Mouse (Mus musculus) MEL (cell line): ENCODE results near the gene Matn4. TPM values are rescaled to one million over a fixed set of nuclear protein-coding genes. Genes with fewer than 3 reads are reported as not detected.

Source experiments
- DNase-seq: peaks from one replicate; pipeline ENCODE4 v3.0.0; 2011; ENCODE audit warnings: low read depth, low spot score
- H3K27ac ChIP-seq: 2 replicates; pipeline ENCODE4 v1.5.1; 2012; ENCODE audit warnings: low read depth, mild to moderate bottlenecking, control low read depth, low read length, moderate library complexity; ENCODE audit not compliant: control insufficient read depth
- H3K27me3 ChIP-seq, 2 experiments: fragments of 150-350 bp in 1 of 2; sonication (generic) in 1 of 2; 2 replicates each; pipeline ENCODE4 v1.6.1; 2012; ENCODE audit warnings: low read length in 2 of 2, mild to moderate bottlenecking in 2 of 2, improper control_type of control experiment in 1 of 2, moderate library complexity in 1 of 2; ENCODE audit not compliant: insufficient read depth in 2 of 2, control insufficient read depth in 1 of 2
- H3K36me3 ChIP-seq, 2 experiments: 2 replicates each; pipeline ENCODE4 v1.6.1; 2012 to 2014; ENCODE audit warnings: low read length in 2 of 2, improper control_type of control experiment in 1 of 2, inconsistent platforms in 1 of 2, mild to moderate bottlenecking in 1 of 2; ENCODE audit not compliant: insufficient read depth in 2 of 2, control insufficient read depth in 1 of 2
- H3K4me1 ChIP-seq, 2 experiments: fragments of 150-350 bp in 1 of 2; sonication (generic) in 1 of 2; 2 replicates each; pipeline ENCODE4 v1.6.1; 2012; ENCODE audit warnings: low read length in 2 of 2, improper control_type of control experiment in 1 of 2, mild to moderate bottlenecking in 1 of 2; ENCODE audit not compliant: insufficient read depth in 2 of 2, control insufficient read depth in 1 of 2
- H3K4me3 ChIP-seq, 2 experiments: fragments of 150-350 bp in 1 of 2; sonication (generic) in 1 of 2; 2 replicates each; pipeline ENCODE4 v1.5.1; 2012; ENCODE audit warnings: low read depth in 2 of 2, low read length in 2 of 2, mild to moderate bottlenecking in 2 of 2, moderate library complexity in 2 of 2, control low read depth in 1 of 2, improper control_type of control experiment in 1 of 2; ENCODE audit not compliant: control insufficient read depth in 1 of 2, insufficient read depth in 1 of 2
- H3K79me2 ChIP-seq: 2 replicates; pipeline ENCODE4 v1.6.1; 2012; ENCODE audit warnings: mild to moderate bottlenecking, low read length, moderate library complexity; ENCODE audit not compliant: control insufficient read depth, poor library complexity, insufficient read depth
- H3K9ac ChIP-seq: 2 replicates; pipeline ENCODE4 v1.6.1; 2012; ENCODE audit warnings: low read depth, mild to moderate bottlenecking, control low read depth, low read length, moderate library complexity; ENCODE audit not compliant: control insufficient read depth, poor library complexity, severe bottlenecking
- H3K9me3 ChIP-seq: fragments of 150-350 bp; sonication (generic); replicated peaks from 2 replicates; pipeline ENCODE4 v1.6.1; 2012; ENCODE audit warnings: mild to moderate bottlenecking, low read length, improper control_type of control experiment, moderate library complexity; ENCODE audit not compliant: insufficient read depth
- CTCF ChIP-seq, 3 experiments: IDR thresholded peaks in 2 of 3; conservative IDR thresholded peaks in 1 of 3; 2 replicates each; pipeline ENCODE4 v1.5.1; 2011 to 2012; ENCODE audit warnings: low read length in 3 of 3, low read depth in 2 of 3, mild to moderate bottlenecking in 2 of 3, improper control_type of control experiment in 1 of 3, inconsistent platforms in 1 of 3, mixed read lengths in 1 of 3, moderate library complexity in 1 of 3; ENCODE audit not compliant: control insufficient read depth in 1 of 3, insufficient read depth in 1 of 3, poor library complexity in 1 of 3, severe bottlenecking in 1 of 3
- E2F4 ChIP-seq: IDR thresholded peaks from 2 replicates; pipeline ENCODE4 v1.6.1; 2011; ENCODE audit warnings: low read depth, low read length, improper control_type of control experiment, borderline replicate concordance
- GATA1 ChIP-seq: IDR thresholded peaks from 2 replicates; pipeline ENCODE4 v1.6.1; 2011; ENCODE audit warnings: low read depth, low read length, improper control_type of control experiment
- HCFC1 ChIP-seq: IDR thresholded peaks from 2 replicates; pipeline ENCODE4 v1.6.1; 2012; ENCODE audit warnings: low read depth, mild to moderate bottlenecking, inconsistent platforms, low read length, improper control_type of control experiment, moderate library complexity
- JUND ChIP-seq: IDR thresholded peaks from 2 replicates; pipeline ENCODE4 v1.6.1; 2011; ENCODE audit warnings: low read depth, mild to moderate bottlenecking, improper control_type of control experiment, low read length
- KAT2A ChIP-seq: conservative IDR thresholded peaks from 2 replicates; pipeline ENCODE4 v1.6.1; 2012; ENCODE audit warnings: low read depth, low read length, improper control_type of control experiment, inconsistent platforms
- MAFK ChIP-seq: IDR thresholded peaks from 2 replicates; pipeline ENCODE4 v1.6.1; 2011; ENCODE audit warnings: low read depth, mild to moderate bottlenecking, low read length, improper control_type of control experiment, borderline replicate concordance
- MAX ChIP-seq: IDR thresholded peaks from 2 replicates; pipeline ENCODE4 v1.6.1; 2011; ENCODE audit warnings: low read length, improper control_type of control experiment
- MEF2A ChIP-seq: IDR thresholded peaks from 2 replicates; pipeline ENCODE4 v1.6.1; 2014; ENCODE audit warnings: low read depth, mild to moderate bottlenecking, inconsistent platforms, low read length, improper control_type of control experiment; ENCODE audit not compliant: poor library complexity, insufficient replicate concordance, severe bottlenecking; ENCODE audit errors: extremely low read depth
- MYB ChIP-seq: IDR thresholded peaks from 2 replicates; pipeline ENCODE4 v1.6.1; 2011; ENCODE audit warnings: mild to moderate bottlenecking, low read depth, low read length, improper control_type of control experiment
- MYC ChIP-seq: IDR thresholded peaks from 2 replicates; pipeline ENCODE4 v1.6.1; 2011; ENCODE audit warnings: low read depth, mild to moderate bottlenecking, low read length, improper control_type of control experiment, moderate library complexity
- NELFE ChIP-seq: IDR thresholded peaks from 2 replicates; pipeline ENCODE4 v1.6.1; 2011; ENCODE audit warnings: low read depth, low read length, improper control_type of control experiment
- NRF1 ChIP-seq: IDR thresholded peaks from 2 replicates; pipeline ENCODE4 v1.6.1; 2014; ENCODE audit warnings: low read depth, mild to moderate bottlenecking, inconsistent platforms, low read length, improper control_type of control experiment, moderate library complexity; ENCODE audit not compliant: poor library complexity, insufficient read depth, severe bottlenecking
- POLR2A ChIP-seq, 2 experiments: IDR thresholded peaks; 2 replicates each; pipeline ENCODE4 v1.6.1; 2011 to 2012; ENCODE audit warnings: low read length in 2 of 2, mild to moderate bottlenecking in 2 of 2, control low read depth in 1 of 2, improper control_type of control experiment in 1 of 2, low read depth in 1 of 2, moderate library complexity in 1 of 2; ENCODE audit not compliant: control insufficient read depth in 1 of 2, insufficient read depth in 1 of 2, poor library complexity in 1 of 2
- RAD21 ChIP-seq: IDR thresholded peaks from 2 replicates; pipeline ENCODE4 v1.6.1; 2011; ENCODE audit warnings: mild to moderate bottlenecking, low read depth, low read length, improper control_type of control experiment
- RCOR1 ChIP-seq: IDR thresholded peaks from 2 replicates; pipeline ENCODE4 v1.6.1; 2012; ENCODE audit warnings: low read depth, mild to moderate bottlenecking, inconsistent platforms, low read length, improper control_type of control experiment
- SMC3 ChIP-seq: IDR thresholded peaks from 2 replicates; pipeline ENCODE4 v1.6.1; 2011; ENCODE audit warnings: low read depth, low read length, improper control_type of control experiment
- TAL1 ChIP-seq: IDR thresholded peaks from 2 replicates; pipeline ENCODE4 v1.6.1; 2012; ENCODE audit warnings: mild to moderate bottlenecking, inconsistent platforms, low read length, moderate library complexity, mixed read lengths
- UBTF ChIP-seq: IDR thresholded peaks from 2 replicates; pipeline ENCODE4 v1.6.1; 2012; ENCODE audit warnings: low read depth, mild to moderate bottlenecking, inconsistent platforms, low read length, improper control_type of control experiment, moderate library complexity, borderline replicate concordance; ENCODE audit not compliant: insufficient read depth
- USF2 ChIP-seq, 2 experiments: IDR thresholded peaks; 2 replicates each; pipeline ENCODE4 v1.6.1; 2011 to 2012; ENCODE audit warnings: improper control_type of control experiment in 2 of 2, low read length in 2 of 2, borderline replicate concordance in 1 of 2, inconsistent platforms in 1 of 2, low read depth in 1 of 2, mild to moderate bottlenecking in 1 of 2; ENCODE audit not compliant: insufficient read depth in 1 of 2
- ZC3H11A ChIP-seq: IDR thresholded peaks from 2 replicates; pipeline ENCODE4 v1.6.1; 2012; ENCODE audit warnings: low read depth, mild to moderate bottlenecking, inconsistent platforms, low read length, improper control_type of control experiment
- polyA plus RNA-seq, 2 experiments: library from polyadenylated mRNA; stranded (reverse) in 1 of 2; unstranded in 1 of 2; fragments of >175 nt in 1 of 2; fragments of >200 nt in 1 of 2; gene quantifications; 2 replicates each; pipeline versions ENCODE4 v1.2.1 to v1.2.4; 2012; ENCODE audit warnings: low replicate concordance in 2 of 2, low read depth in 1 of 2; ENCODE audit not compliant: insufficient read length in 2 of 2, insufficient read depth in 1 of 2, missing spikeins in 1 of 2
- total RNA-seq: library from RNA; depleted of rRNA; stranded (reverse); fragments of 300-350 nt; gene quantifications from 2 replicates; pipeline ENCODE4 v1.2.3, GENCODE M21; 2012

Gene Matn4
- total and polyA plus RNA-seq, 3 experiments = not detected

DNA sequence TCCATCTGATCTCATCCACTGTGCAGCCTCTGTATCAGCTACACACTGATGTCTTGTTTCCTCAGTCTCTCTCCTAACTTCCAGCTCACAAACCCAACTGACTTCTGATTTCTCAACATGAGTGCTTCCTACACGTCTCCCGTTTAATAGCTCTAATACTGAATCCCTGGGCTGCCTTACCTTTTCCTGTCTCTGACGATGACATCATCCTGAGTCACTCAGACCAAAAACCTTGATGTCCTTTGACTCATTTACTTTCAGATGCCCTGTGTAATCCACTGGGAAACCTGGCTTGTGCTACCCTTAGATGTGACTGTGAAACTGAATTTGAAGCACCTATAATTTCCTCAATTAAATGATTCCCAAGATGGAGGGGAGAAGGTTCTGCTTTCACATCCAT is 22.0 kb downstream of the Matn4 start:
- no peaks in the 10 kb centered on the region for H3K9me3 ChIP-seq
- no peaks in the 10 kb centered on the region for H3K36me3 ChIP-seq
- no peak for DNase-seq
- H3K4me3 ChIP-seq = no peak overlapping the region
- H3K79me2 ChIP-seq = no peaks in the 10 kb centered on the region
- no peak overlapping the region for H3K27ac ChIP-seq
- no peak overlapping the region for H3K9ac ChIP-seq
- no peaks in the 10 kb centered on the region for H3K4me1 ChIP-seq
- H3K27me3 ChIP-seq = peaks cover 0 to 5% of the 10 kb centered on the region in 2 experiments; a peak in 3 of 4 replicates
- TF ChIP-seq E2F4 = no peak
- no peak for TF ChIP-seq MYC
- TF ChIP-seq CTCF (IDR thresholded peaks at IDR 0.05 in 2 of 3, conservative IDR thresholded peaks at IDR 0.05 in 1 of 3; ENCODE audit: control insufficient read depth in 1 of 3, insufficient read depth in 1 of 3, low read depth in 2 of 3, low read length in 3 of 3, poor library complexity in 1 of 3, severe bottlenecking in 1 of 3) = no peak
- TF ChIP-seq USF2 (IDR thresholded peaks at IDR 0.05; ENCODE audit: borderline replicate concordance in 1 of 2, insufficient read depth in 1 of 2, low read depth in 1 of 2, low read length in 2 of 2) = no peak
- TF ChIP-seq MYB = no peak
- no peak for TF ChIP-seq NELFE
- no peak for TF ChIP-seq NRF1
- no peak for TF ChIP-seq POLR2A (IDR thresholded peaks at IDR 0.05; ENCODE audit: control insufficient read depth in 1 of 2, insufficient read depth in 1 of 2, low read depth in 1 of 2, low read length in 2 of 2, poor library complexity in 1 of 2)
- no peak for TF ChIP-seq RAD21
- TF ChIP-seq JUND = no peak
- TF ChIP-seq TAL1 = no peak
- no peak for TF ChIP-seq GATA1
- no peak for TF ChIP-seq MEF2A
- TF ChIP-seq KAT2A = no peak
- no peak for TF ChIP-seq MAFK
- no peak for TF ChIP-seq UBTF
- TF ChIP-seq MAX = no peak

DNA sequence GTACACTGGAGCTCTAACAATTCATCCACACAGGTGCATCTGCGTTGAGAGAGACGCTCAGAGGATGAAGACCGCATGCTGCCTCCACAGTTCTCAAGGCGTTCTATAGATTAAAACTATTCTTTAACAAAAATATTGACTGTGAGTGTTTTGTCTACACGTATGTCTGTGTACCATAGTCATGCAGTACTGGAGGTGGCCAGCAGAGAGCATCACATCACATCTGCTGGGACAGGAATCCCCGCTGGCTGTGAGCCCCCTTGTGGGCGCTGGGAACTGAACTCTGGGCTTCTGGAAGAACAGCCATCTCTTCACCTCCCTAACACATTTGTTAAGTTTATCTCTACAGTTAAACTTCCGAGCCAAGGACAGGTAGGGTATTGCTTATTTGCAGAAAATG is 23.2 kb downstream of the Matn4 start:
- H3K4me3 ChIP-seq = no peak overlapping the region
- no peak overlapping the region for H3K9ac ChIP-seq
- no peak overlapping the region for H3K27ac ChIP-seq
- no peaks in the 10 kb centered on the region for H3K79me2 ChIP-seq
- peaks cover 3 to 5% of the 10 kb centered on the region in 2 experiments for H3K27me3 ChIP-seq
- peak; percentile 64 for DNase-seq
- no peaks in the 10 kb centered on the region for H3K9me3 ChIP-seq
- no peaks in the 10 kb centered on the region for H3K36me3 ChIP-seq
- TF ChIP-seq RCOR1 = no peak
- peak; percentile 31 to 81 (median 59) for TF ChIP-seq CTCF (IDR thresholded peaks at IDR 0.05 in 2 of 3, conservative IDR thresholded peaks at IDR 0.05 in 1 of 3; ENCODE audit: control insufficient read depth in 1 of 3, insufficient read depth in 1 of 3, low read depth in 2 of 3, low read length in 3 of 3, poor library complexity in 1 of 3, severe bottlenecking in 1 of 3)
- TF ChIP-seq TAL1 = no peak
- no peak for TF ChIP-seq HCFC1
- peak; percentile 37 for TF ChIP-seq SMC3
- no peak for TF ChIP-seq ZC3H11A
- peak; percentile 3 for TF ChIP-seq RAD21
- H3K4me1 ChIP-seq = no peaks in the 10 kb centered on the region
